Mouse (Mus musculus): ENCODE measurements around the gene Zfp574. TPM values are rescaled to one million over a fixed set of nuclear protein-coding genes. Genes with fewer than 3 reads are reported as not detected.

The Zfp574 gene
- 0.42 TPM for polyA plus RNA-seq (2014; fragmentation: Illumina TruSeq; extraction: RNeasy Lipid Tissue Mini Kit (QIAGEN cat#74804); ENCODE audit: low read depth, low replicate concordance)

GRCm38 (mm10) chr7:25071979-25072715 lies at the start of gene Zfp574, which contains the start of gene Grik5:
TSS of gene Zfp574 (plus strand) at chr7:25072567.
TSS of gene Grik5 (minus strand) at chr7:25072346.

Other genes starting within 250 kb of the Zfp574 start
- gene Gm9844, start 210.4 kb upstream of the Zfp574 start, polyA plus RNA-seq (2014; fragmentation: Illumina TruSeq; extraction: RNeasy Lipid Tissue Mini Kit (QIAGEN cat#74804); ENCODE audit: low read depth, low replicate concordance) = not detected
- not detected for gene Lypd4, start 202.6 kb upstream of the Zfp574 start, polyA plus RNA-seq (2014; fragmentation: Illumina TruSeq; extraction: RNeasy Lipid Tissue Mini Kit (QIAGEN cat#74804); ENCODE audit: low read depth, low replicate concordance)
- gene Dmrtc2, start 202.5 kb upstream of the Zfp574 start, polyA plus RNA-seq (2014; fragmentation: Illumina TruSeq; extraction: RNeasy Lipid Tissue Mini Kit (QIAGEN cat#74804); ENCODE audit: low read depth, low replicate concordance) = not detected
- 37.7 TPM for gene Rps19, start 188.2 kb upstream of the Zfp574 start, polyA plus RNA-seq (2014; fragmentation: Illumina TruSeq; extraction: RNeasy Lipid Tissue Mini Kit (QIAGEN cat#74804); ENCODE audit: low read depth, low replicate concordance)
- gene Cd79a, start 175.2 kb upstream of the Zfp574 start, polyA plus RNA-seq (2014; fragmentation: Illumina TruSeq; extraction: RNeasy Lipid Tissue Mini Kit (QIAGEN cat#74804); ENCODE audit: low read depth, low replicate concordance) = 0.45 TPM
- 1.1 TPM for gene Arhgef1, start 169.7 kb upstream of the Zfp574 start, polyA plus RNA-seq (2014; fragmentation: Illumina TruSeq; extraction: RNeasy Lipid Tissue Mini Kit (QIAGEN cat#74804); ENCODE audit: low read depth, low replicate concordance)
- not detected for gene Gm4881, start 128.1 kb upstream of the Zfp574 start, polyA plus RNA-seq (2014; fragmentation: Illumina TruSeq; extraction: RNeasy Lipid Tissue Mini Kit (QIAGEN cat#74804); ENCODE audit: low read depth, low replicate concordance)
- gene Rabac1, start 99.8 kb upstream of the Zfp574 start, polyA plus RNA-seq (2014; fragmentation: Illumina TruSeq; extraction: RNeasy Lipid Tissue Mini Kit (QIAGEN cat#74804); ENCODE audit: low read depth, low replicate concordance) = 1.6 TPM
- not detected for gene Atp1a3, start 66.6 kb upstream of the Zfp574 start, polyA plus RNA-seq (2014; fragmentation: Illumina TruSeq; extraction: RNeasy Lipid Tissue Mini Kit (QIAGEN cat#74804); ENCODE audit: low read depth, low replicate concordance)
- 0.32 TPM for gene Grik5, start 221 bp upstream of the Zfp574 start, polyA plus RNA-seq (2014; fragmentation: Illumina TruSeq; extraction: RNeasy Lipid Tissue Mini Kit (QIAGEN cat#74804); ENCODE audit: low read depth, low replicate concordance)
- 0.32 TPM for gene Pou2f2, start 107.2 kb downstream of the Zfp574 start, polyA plus RNA-seq (2014; fragmentation: Illumina TruSeq; extraction: RNeasy Lipid Tissue Mini Kit (QIAGEN cat#74804); ENCODE audit: low read depth, low replicate concordance)
- gene Dedd2, start 148.0 kb downstream of the Zfp574 start, polyA plus RNA-seq (2014; fragmentation: Illumina TruSeq; extraction: RNeasy Lipid Tissue Mini Kit (QIAGEN cat#74804); ENCODE audit: low read depth, low replicate concordance) = 0.45 TPM
- gene Zfp526, start 148.9 kb downstream of the Zfp574 start, polyA plus RNA-seq (2014; fragmentation: Illumina TruSeq; extraction: RNeasy Lipid Tissue Mini Kit (QIAGEN cat#74804); ENCODE audit: low read depth, low replicate concordance) = 0.58 TPM
- gene Gsk3a, start 165.3 kb downstream of the Zfp574 start, polyA plus RNA-seq (2014; fragmentation: Illumina TruSeq; extraction: RNeasy Lipid Tissue Mini Kit (QIAGEN cat#74804); ENCODE audit: low read depth, low replicate concordance) = 6.8 TPM
- gene Erf, start 178.2 kb downstream of the Zfp574 start, polyA plus RNA-seq (2014; fragmentation: Illumina TruSeq; extraction: RNeasy Lipid Tissue Mini Kit (QIAGEN cat#74804); ENCODE audit: low read depth, low replicate concordance) = 1.3 TPM
- 5.7 TPM for gene Cic, start 195.1 kb downstream of the Zfp574 start, polyA plus RNA-seq (2014; fragmentation: Illumina TruSeq; extraction: RNeasy Lipid Tissue Mini Kit (QIAGEN cat#74804); ENCODE audit: low read depth, low replicate concordance)
- 0.69 TPM for gene Pafah1b3, start 225.4 kb downstream of the Zfp574 start, polyA plus RNA-seq (2014; fragmentation: Illumina TruSeq; extraction: RNeasy Lipid Tissue Mini Kit (QIAGEN cat#74804); ENCODE audit: low read depth, low replicate concordance)
- gene Prr19, start 228.8 kb downstream of the Zfp574 start, polyA plus RNA-seq (2014; fragmentation: Illumina TruSeq; extraction: RNeasy Lipid Tissue Mini Kit (QIAGEN cat#74804); ENCODE audit: low read depth, low replicate concordance) = not detected
- gene Tmem145, start 233.5 kb downstream of the Zfp574 start, polyA plus RNA-seq (2014; fragmentation: Illumina TruSeq; extraction: RNeasy Lipid Tissue Mini Kit (QIAGEN cat#74804); ENCODE audit: low read depth, low replicate concordance) = not detected
- 0.29 TPM for gene Megf8, start 244.6 kb downstream of the Zfp574 start, polyA plus RNA-seq (2014; fragmentation: Illumina TruSeq; extraction: RNeasy Lipid Tissue Mini Kit (QIAGEN cat#74804); ENCODE audit: low read depth, low replicate concordance)